Mouse (Mus musculus) myocyte (in vitro differentiated cells): ENCODE measurements around the gene 9130213A22Rik.

Source experiments
- CEBPB ChIP-seq: IDR thresholded peaks from 2 replicates; pipeline ENCODE4 v1.6.1; 2011; ENCODE audit warnings: mild to moderate bottlenecking, moderate library complexity; ENCODE audit not compliant: poor library complexity, insufficient read depth, severe bottlenecking
- E2F4 ChIP-seq: IDR thresholded peaks from one replicate; pipeline ENCODE4 v1.6.1; 2011; ENCODE audit warnings: mild to moderate bottlenecking, control low read depth, moderate library complexity; ENCODE audit not compliant: insufficient read depth
- MAX ChIP-seq: IDR thresholded peaks from one replicate; pipeline ENCODE4 v1.6.1; 2011; ENCODE audit warnings: low read depth, mild to moderate bottlenecking, control low read depth
- MYOD1 ChIP-seq, 3 experiments: IDR thresholded peaks; one replicate each; pipeline ENCODE4 v1.6.1; 2011; ENCODE audit warnings: control low read depth in 2 of 3, low read depth in 2 of 3, mild to moderate bottlenecking in 2 of 3, moderate library complexity in 1 of 3; ENCODE audit not compliant: insufficient read length in 2 of 3, control insufficient read depth in 1 of 3
- MYOG ChIP-seq, 3 experiments: IDR thresholded peaks; one replicate each; pipeline ENCODE4 v1.6.1; 2011; ENCODE audit warnings: control low read depth in 2 of 3, low read depth in 2 of 3, mild to moderate bottlenecking in 2 of 3; ENCODE audit not compliant: insufficient read length in 2 of 3, control insufficient read depth in 1 of 3, insufficient read depth in 1 of 3
- POLR2A ChIP-seq: IDR thresholded peaks from one replicate; pipeline ENCODE4 v1.6.1; 2011; ENCODE audit warnings: low read depth, mild to moderate bottlenecking, control low read depth, moderate library complexity; ENCODE audit not compliant: insufficient read length
- POLR2AphosphoS2 ChIP-seq: IDR thresholded peaks from one replicate; pipeline ENCODE4 v1.6.1; 2011; ENCODE audit warnings: low read depth, control low read depth; ENCODE audit not compliant: insufficient read length
- REST ChIP-seq: IDR thresholded peaks from one replicate; pipeline ENCODE4 v1.6.1; 2011; ENCODE audit warnings: mild to moderate bottlenecking, control low read depth, moderate library complexity; ENCODE audit not compliant: insufficient read depth, insufficient read length
- SRF ChIP-seq: IDR thresholded peaks from one replicate; pipeline ENCODE4 v1.6.1; 2011; ENCODE audit warnings: low read depth; ENCODE audit not compliant: control insufficient read depth, insufficient read length
- TCF12 ChIP-seq: IDR thresholded peaks from one replicate; pipeline ENCODE4 v1.6.1; 2011; ENCODE audit warnings: mild to moderate bottlenecking, control low read depth; ENCODE audit not compliant: poor library complexity, insufficient read depth, severe bottlenecking
- USF1 ChIP-seq: IDR thresholded peaks from one replicate; pipeline ENCODE4 v1.6.1; 2011; ENCODE audit warnings: low read depth, mild to moderate bottlenecking, control low read depth, moderate library complexity

- TF ChIP-seq REST (no peak), POLR2A (no peak), CEBPB (no peak), TCF12 (no peak), MAX (no peak), USF1 (no peak), E2F4 (no peak), POLR2AphosphoS2 (no peak), MYOG (IDR thresholded peaks at IDR 0.05; ENCODE audit: control insufficient read depth in 1 of 3, insufficient read depth in 1 of 3, insufficient read length in 2 of 3, low read depth in 2 of 3) (no peak), SRF (no peak), MYOD1 (IDR thresholded peaks at IDR 0.05; ENCODE audit: control insufficient read depth in 1 of 3, insufficient read length in 2 of 3, low read depth in 2 of 3) (no peak)
These were observed 17.2 kb downstream of the 9130213A22Rik start for GRCm38 (mm10) chr11:69105227-69105626.
